Mouse (Mus musculus): ENCODE data around the gene Ftsj1. TPM values are rescaled to one million over a fixed set of nuclear protein-coding genes. Genes with fewer than 3 reads are reported as not detected.

The Ftsj1 gene
- 23.9 and 27.1 TPM in 2 replicates for polyA plus RNA-seq (2012; rRNA removed)
- 35.2 and 37.5 TPM in 2 replicates for polyA plus RNA-seq (2014; fragmentation: Nextera tagmentation; extraction: Ambion mirVana)

GRCm38 (mm10) chrX:8252334-8253285, at the start of gene Ftsj1:
TSS of gene Ftsj1 (minus strand) at chrX:8252406.
- Histone ChIP-seq H3K4me1 (replicated peaks; ENCODE audit: control insufficient read depth in 2 of 2, insufficient read depth in 2 of 2, low read length in 1 of 2) (peaks cover 0 to 7% of the 10 kb centered on the region in 2 experiments; a peak in 2 of 4 replicates), H3K36me3 (replicated peaks; ENCODE audit: control insufficient read depth, insufficient read depth, low read depth) (no peaks in the 10 kb centered on the region; the same call in 1 of the 2 replicates), H3K9me3 (ENCODE audit: control insufficient read depth, low read length) (no peaks in the 10 kb centered on the region), H3K27me3 (ENCODE audit: control insufficient read depth, insufficient read depth, low read length) (no peaks in the 10 kb centered on the region), H3K4me3 (ENCODE audit: insufficient read depth in 1 of 2, low read depth in 2 of 2, low read length in 2 of 2) (peak within 1 kb of the TSS; percentile 85 to 97), H3K27ac (peak within 1 kb of the TSS; percentile 71), H3K4me2 (ENCODE audit: low read depth) (peak within 1 kb of the TSS; percentile 74), H3K9ac (replicated peaks) (peak within 1 kb of the TSS; percentile 79)
- DNase-seq (ENCODE audit: low read depth in 3 of 3, low spot score in 3 of 3) (peak; percentile 85 to 90 (median 86)), ATAC-seq (ENCODE audit: insufficient read depth) (peak; percentile 92)
- no peak for TF ChIP-seq CTCF (IDR thresholded peaks at IDR 0.05; ENCODE audit: low read depth)
- TF ChIP-seq EP300 (IDR thresholded peaks at IDR 0.05; ENCODE audit: low read depth) = no peak
- WGBS (ENCODE audit: insufficient replicate concordance) = 8% methylated on average over 45 of the region's 45 CpGs

- 54% methylated on average over 5 of the region's 5 CpGs for WGBS (ENCODE audit: insufficient replicate concordance)
- H3K9me3 ChIP-seq (ENCODE audit: control insufficient read depth, low read length) = no peaks in the 10 kb centered on the region
- H3K4me1 ChIP-seq (replicated peaks; ENCODE audit: control insufficient read depth in 2 of 2, insufficient read depth in 2 of 2, low read length in 1 of 2) = no peaks in the 10 kb centered on the region
- H3K36me3 ChIP-seq (replicated peaks; ENCODE audit: control insufficient read depth, insufficient read depth, low read depth) = no peaks in the 10 kb centered on the region
- no peak overlapping the region for H3K9ac ChIP-seq (replicated peaks)
- no peak overlapping the region for H3K27ac ChIP-seq
- no peak overlapping the region for H3K4me2 ChIP-seq (ENCODE audit: low read depth)
- TF ChIP-seq EP300 (IDR thresholded peaks at IDR 0.05; ENCODE audit: low read depth) (no peak), CTCF (IDR thresholded peaks at IDR 0.05; ENCODE audit: low read depth) (no peak)
- ATAC-seq (ENCODE audit: insufficient read depth) (no peak), DNase-seq (ENCODE audit: low read depth in 3 of 3, low spot score in 3 of 3) (no peak)
- H3K4me3 ChIP-seq (ENCODE audit: insufficient read depth in 1 of 2, low read depth in 2 of 2, low read length in 2 of 2) = no peak overlapping the region
- H3K27me3 ChIP-seq (ENCODE audit: control insufficient read depth, insufficient read depth, low read length) = no peaks in the 10 kb centered on the region
Measured at GRCm38 (mm10) chrX:8288621-8289020, 36.4 kb upstream of the Ftsj1 start.

- no peak for TF ChIP-seq CTCF (IDR thresholded peaks at IDR 0.05; ENCODE audit: low read depth)
- TF ChIP-seq EP300 (IDR thresholded peaks at IDR 0.05; ENCODE audit: low read depth) = no peak
- no peaks in the 10 kb centered on the region; the same call in 1 of the 2 replicates for H3K36me3 ChIP-seq (replicated peaks; ENCODE audit: control insufficient read depth, insufficient read depth, low read depth)
- peak overlapping the region; percentile 77 for H3K4me2 ChIP-seq (ENCODE audit: low read depth)
- H3K4me1 ChIP-seq (replicated peaks; ENCODE audit: control insufficient read depth in 2 of 2, insufficient read depth in 2 of 2, low read length in 1 of 2) = peaks cover 2 to 12% of the 10 kb centered on the region in 2 experiments; a peak in 3 of 4 replicates
- H3K4me3 ChIP-seq (ENCODE audit: insufficient read depth in 1 of 2, low read depth in 2 of 2, low read length in 2 of 2) = peak overlapping the region; percentile 67 to 89; a peak in 3 of 4 replicates
- H3K9me3 ChIP-seq (ENCODE audit: control insufficient read depth, low read length) = no peaks in the 10 kb centered on the region
- WGBS (ENCODE audit: insufficient replicate concordance) = 83% methylated on average over 5 of the region's 5 CpGs
- H3K27me3 ChIP-seq (ENCODE audit: control insufficient read depth, insufficient read depth, low read length) = no peaks in the 10 kb centered on the region
- DNase-seq (ENCODE audit: low read depth in 3 of 3, low spot score in 3 of 3) (no peak), ATAC-seq (ENCODE audit: insufficient read depth) (no peak)
- no peak overlapping the region; the same call in 1 of the 2 replicates for H3K9ac ChIP-seq (replicated peaks)
- no peak overlapping the region for H3K27ac ChIP-seq
Measured at GRCm38 (mm10) chrX:8274056-8274455, 21.9 kb upstream of the Ftsj1 start.

- H3K36me3 ChIP-seq (replicated peaks; ENCODE audit: control insufficient read depth, insufficient read depth, low read depth) = no peaks in the 10 kb centered on the region
- peak overlapping the region; percentile 67 for H3K9ac ChIP-seq (replicated peaks)
- peak overlapping the region; percentile 77 for H3K4me2 ChIP-seq (ENCODE audit: low read depth)
- 8% methylated on average over 10 of the region's 10 CpGs for WGBS (ENCODE audit: insufficient replicate concordance)
- no peaks in the 10 kb centered on the region for H3K9me3 ChIP-seq (ENCODE audit: control insufficient read depth, low read length)
- H3K27me3 ChIP-seq (ENCODE audit: control insufficient read depth, insufficient read depth, low read length) = no peaks in the 10 kb centered on the region
- peaks cover 2 to 12% of the 10 kb centered on the region in 2 experiments; a peak in 3 of 4 replicates for H3K4me1 ChIP-seq (replicated peaks; ENCODE audit: control insufficient read depth in 2 of 2, insufficient read depth in 2 of 2, low read length in 1 of 2)
- peak overlapping the region; percentile 67 to 89 for H3K4me3 ChIP-seq (ENCODE audit: insufficient read depth in 1 of 2, low read depth in 2 of 2, low read length in 2 of 2)
- DNase-seq (ENCODE audit: low read depth in 3 of 3, low spot score in 3 of 3) (peak; percentile 62 to 66 (median 65)), ATAC-seq (ENCODE audit: insufficient read depth) (peak; percentile 94)
- no peak for TF ChIP-seq CTCF (IDR thresholded peaks at IDR 0.05; ENCODE audit: low read depth)
- TF ChIP-seq EP300 (IDR thresholded peaks at IDR 0.05; ENCODE audit: low read depth) = peak; percentile 86
- H3K27ac ChIP-seq = peak overlapping the region; percentile 75
Measured at GRCm38 (mm10) chrX:8272000-8272399, 19.8 kb upstream of the Ftsj1 start.
